Mouse (Mus musculus): ENCODE data around the gene Ikbip.
A peak's percentile ranks its signal among the peaks of the same experiment; 100 is the strongest.

Ikbip gene

GRCm38 (mm10) chr10:91082550-91083392, at the start of gene Ikbip, which contains the start of gene Apaf1:
TSS of gene Ikbip (plus strand) at chr10:91082940.
TSS of gene Apaf1 (minus strand) at chr10:91082770.
- DNase-seq, result peak; percentile 100

- peak; percentile 54 for DNase-seq
These were observed 48.8 kb upstream of the Ikbip start for GRCm38 (mm10) chr10:91033942-91034341.

GRCm38 (mm10) chr10:91049696-91050095, 33.0 kb upstream of the Ikbip start:
- DNase-seq, result no peak

DNA sequence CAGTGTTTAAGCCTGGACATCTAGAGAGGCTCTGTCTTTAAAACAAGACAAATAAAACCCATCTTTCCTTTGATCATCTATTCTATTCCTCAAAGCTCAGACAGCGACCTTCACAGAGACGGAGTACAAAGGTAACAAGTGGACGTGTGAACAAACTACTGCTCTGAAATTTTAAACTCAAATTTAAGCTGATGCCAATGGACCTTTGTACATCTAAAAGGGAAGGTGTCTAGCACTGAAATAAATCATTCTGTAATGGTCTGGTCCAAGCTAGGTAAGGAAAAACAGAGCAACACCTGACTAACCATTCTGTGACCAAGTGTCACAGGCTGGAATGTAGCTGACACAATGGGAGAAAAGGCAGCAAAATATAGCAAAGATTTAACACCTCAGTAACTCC, 31.6 kb upstream of the Ikbip start:
- DNase-seq, result no peak

GRCm38 (mm10) chr10:91052734-91053133, 30.0 kb upstream of the Ikbip start:
- no peak for DNase-seq

GRCm38 (mm10) chr10:91060742-91061141, 22.0 kb upstream of the Ikbip start:
- DNase-seq, result no peak

- DNase-seq, result no peak
These were observed 20.4 kb upstream of the Ikbip start for GRCm38 (mm10) chr10:91062355-91062754.

- no peak for DNase-seq
These were observed 11.0 kb upstream of the Ikbip start for GRCm38 (mm10) chr10:91071768-91072167.

GRCm38 (mm10) chr10:91073345-91073744, 9.4 kb upstream of the Ikbip start:
- no peak for DNase-seq

DNA sequence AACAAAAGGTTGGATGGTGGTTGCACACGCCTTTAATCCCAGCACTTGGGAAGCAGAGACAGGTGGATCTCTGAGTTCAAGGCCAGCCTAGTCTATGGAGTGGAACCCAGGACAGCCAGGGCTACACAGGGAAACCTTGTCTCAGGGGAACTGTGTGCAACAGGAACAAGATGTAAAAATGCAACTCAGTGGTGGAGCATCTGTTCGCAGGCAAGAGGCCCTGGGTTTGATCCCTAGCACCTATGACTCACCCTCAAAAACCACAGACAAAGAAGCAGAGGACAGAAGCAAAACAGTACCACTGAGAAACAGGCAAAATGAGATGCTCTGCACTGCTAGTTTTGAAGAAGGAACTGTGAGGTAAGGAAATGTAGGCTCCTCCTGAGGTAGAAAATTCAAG, 6.1 kb upstream of the Ikbip start:
- no peak for DNase-seq

DNA sequence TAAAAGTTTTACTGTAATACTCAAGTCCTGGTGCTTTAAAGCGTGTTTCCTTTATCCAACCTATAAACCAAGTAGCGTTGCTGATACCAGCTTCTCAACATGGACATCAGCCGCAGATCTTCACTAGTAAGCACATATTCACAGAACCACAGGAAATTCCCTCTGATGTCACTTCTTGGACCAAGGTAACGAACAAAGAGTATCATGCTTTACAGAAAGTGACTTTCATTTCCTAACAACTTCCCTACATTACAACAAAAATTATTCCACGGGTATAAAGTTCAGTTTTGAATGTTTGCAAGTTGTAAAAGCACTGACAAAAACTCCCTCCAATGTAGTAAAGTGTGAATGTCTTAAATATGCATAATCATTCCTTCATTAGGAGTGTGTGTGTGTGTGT, 2.2 kb upstream of the Ikbip start:
- DNase-seq, result no peak

GRCm38 (mm10) chr10:91081959-91082507, 707 bp upstream of the Ikbip start:
- no peak for DNase-seq

- no peak for DNase-seq
These were observed 720 bp downstream of the Ikbip start for GRCm38 (mm10) chr10:91083393-91083927.

DNA sequence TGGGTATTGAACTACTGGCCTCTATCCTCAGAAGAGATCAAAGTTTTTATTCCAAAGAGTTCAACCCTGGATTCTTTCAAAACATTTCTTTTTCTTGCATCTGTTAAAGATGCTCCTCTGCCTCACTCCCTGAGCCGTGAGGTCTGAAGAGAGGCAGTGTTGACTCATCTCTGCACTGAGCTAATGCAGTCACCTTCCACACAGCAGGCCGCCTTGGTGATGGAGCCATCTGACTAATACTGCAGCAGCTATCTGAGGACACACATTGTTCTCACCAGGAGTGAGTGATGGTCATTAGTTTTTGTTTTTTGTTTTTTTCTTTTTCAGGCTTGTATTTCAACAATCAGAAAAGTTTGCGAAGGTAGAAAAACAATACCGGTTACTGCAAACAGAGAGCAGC, 10.1 kb downstream of the Ikbip start:
- no peak for DNase-seq

- no peak for DNase-seq
These were observed 11.7 kb downstream of the Ikbip start for GRCm38 (mm10) chr10:91094251-91095104.

DNA sequence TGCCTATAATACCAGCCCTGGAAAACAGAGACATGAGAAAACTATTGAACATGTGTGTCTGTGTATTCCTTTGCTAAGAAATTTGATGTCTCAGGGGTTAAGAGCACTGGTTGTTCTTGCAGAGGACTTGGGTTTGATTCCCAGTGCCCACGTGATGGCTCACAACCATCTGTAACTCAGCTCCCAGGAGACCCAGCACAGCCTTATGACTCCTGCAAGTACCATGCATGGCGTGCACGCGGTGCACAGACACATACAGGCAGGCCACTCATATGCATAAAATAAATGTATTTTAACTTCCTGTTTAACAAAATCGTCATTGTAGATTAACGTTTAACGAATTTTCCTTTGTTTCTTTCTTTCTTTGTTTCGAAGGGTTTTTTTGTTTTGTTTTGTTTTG, 15.3 kb downstream of the Ikbip start:
- DNase-seq, result no peak

DNA sequence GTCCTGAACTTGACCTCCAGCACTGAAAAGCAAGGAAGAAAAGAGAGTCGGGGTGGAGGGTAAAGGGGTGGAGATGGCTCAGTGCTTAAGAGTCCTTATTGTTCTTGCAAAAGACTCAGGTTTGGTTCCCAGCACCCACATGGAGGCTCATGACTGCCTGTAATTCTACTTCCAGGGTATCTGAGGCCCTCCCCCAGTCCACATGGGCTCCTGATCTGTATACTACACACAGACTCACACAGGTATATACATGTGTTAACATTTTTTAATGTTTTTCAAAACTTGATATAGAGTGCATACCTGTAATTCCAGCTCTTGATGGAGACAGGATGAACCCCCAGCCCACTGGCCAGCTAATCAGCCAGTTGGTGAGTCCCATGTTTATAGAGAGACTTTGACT, 17.4 kb downstream of the Ikbip start:
- DNase-seq, result no peak

GRCm38 (mm10) chr10:91101936-91102335, 19.2 kb downstream of the Ikbip start:
- no peak for DNase-seq

DNA sequence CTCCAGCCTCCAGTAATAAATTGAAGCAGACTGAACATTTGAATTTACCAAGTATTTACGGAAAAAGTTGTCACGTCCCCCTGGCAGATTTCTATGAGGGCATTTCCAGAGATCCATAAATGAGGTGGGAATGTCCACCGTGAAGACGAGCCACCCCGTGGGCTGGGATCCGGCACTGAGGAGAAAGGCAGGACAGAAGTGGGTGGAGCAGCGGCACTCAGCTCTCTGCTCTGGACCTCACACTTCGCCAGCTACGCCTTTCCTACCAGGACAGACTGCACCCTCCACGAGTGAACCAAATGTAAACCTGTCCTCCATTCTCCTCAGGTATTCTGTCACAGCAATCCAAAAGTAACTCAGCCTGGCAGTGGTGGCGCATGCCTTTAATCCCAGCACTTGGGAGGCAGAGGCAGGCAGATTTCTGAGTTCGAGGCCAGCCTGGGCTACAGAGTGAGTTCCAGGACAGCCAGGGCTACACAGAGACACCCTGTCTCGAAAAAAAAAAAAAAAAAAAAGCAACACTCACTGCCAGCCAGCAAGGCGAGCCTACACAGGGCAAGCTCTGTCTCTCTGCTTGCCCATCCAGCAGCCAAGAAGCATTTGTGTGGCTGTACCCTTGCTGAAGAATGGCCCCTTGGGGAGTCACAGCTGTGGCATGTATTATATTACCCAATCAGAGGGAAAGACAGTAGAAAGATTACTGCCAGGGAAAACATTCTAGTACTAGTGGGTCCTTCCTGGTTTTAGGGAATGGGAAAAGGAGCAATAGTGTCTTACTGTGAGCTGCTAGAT, 20.3 kb downstream of the Ikbip start:
- no peak for DNase-seq

- no peak for DNase-seq
These were observed 23.2 kb downstream of the Ikbip start for GRCm38 (mm10) chr10:91105981-91106380.

DNA sequence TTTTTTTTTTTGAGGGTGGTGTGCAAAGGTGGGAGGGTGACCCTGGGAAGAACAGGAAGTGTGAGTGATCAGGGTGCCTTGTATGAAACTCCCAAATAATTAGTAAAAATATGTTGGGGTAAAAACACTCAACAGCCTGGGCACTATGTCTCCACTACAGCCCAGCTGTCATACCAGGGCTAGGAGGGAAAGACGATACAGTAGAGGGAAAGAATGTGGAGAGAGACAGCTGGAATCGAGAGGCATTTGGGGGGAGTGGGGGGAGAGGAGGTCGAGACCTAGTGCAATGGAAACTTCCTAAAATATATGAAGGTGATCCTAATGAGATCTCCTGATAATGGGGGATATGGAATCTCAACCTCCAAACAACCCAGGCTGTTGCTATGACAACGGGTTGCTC, 27.1 kb downstream of the Ikbip start:
- DNase-seq, result no peak

DNA sequence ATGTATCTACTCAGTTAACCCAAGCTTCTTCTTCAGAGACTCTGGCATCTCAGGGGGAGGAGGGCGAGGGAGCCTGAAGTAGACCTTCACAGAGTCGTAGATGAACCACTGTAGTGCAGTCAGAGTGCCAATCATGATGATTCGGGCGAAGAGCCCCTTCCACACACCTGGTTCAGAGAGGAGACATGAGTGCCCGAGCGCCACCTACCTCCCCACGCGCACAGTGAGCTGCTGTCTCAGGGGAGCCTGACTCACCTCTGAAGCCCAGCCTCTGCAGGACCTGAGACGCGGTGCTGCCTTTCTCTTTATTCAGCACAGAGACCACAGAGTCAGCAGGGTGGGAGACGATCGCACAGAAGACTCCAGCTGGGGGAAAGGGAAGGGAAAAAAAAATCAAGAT, 34.2 kb downstream of the Ikbip start:
- DNase-seq, result no peak

- no peak for DNase-seq
These were observed 39.9 kb downstream of the Ikbip start for GRCm38 (mm10) chr10:91122646-91123045.
